ENCODE assay signal across 9 mouse cellular contexts in the genomic region with DNA sequence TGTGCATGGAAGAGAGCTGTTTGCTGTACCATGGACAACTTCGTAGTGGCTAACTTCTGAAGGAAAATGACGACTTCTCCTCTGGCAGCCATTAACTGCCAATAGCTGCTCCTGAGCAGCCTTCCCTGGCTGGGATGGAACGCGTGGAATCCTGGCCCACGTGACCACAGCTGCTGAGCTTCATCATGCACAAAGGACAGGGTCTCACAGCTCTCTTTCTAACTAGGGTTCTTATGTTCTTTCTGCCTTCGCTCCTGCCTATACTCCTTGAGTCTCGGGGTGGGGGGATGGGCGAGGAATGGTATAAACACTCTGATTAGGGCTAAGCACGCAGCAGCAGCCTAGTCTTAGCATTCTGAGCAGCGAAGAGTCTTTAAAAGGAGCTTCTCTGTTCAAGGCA. TPM values are rescaled to one million over a fixed set of nuclear protein-coding genes. Genes with fewer than 3 reads are reported as not detected.
DNase-seq lines count a peak whose midpoint lies in the region; ATAC-seq lines count a peak whose summit lies in the region.
"Had no signal": no experiment of that assay in that cellular context is flagged by ENCODE, and none has a peak within 500 bp of the region (broad histone marks: within the 10 kb centered on the region; RNA-seq: fewer than 3 reads in every experiment).

No protein-coding gene starts in this region.

- H3K36me3 ChIP-seq in heart, embryonic 14.5 days (ENCODE audit: control insufficient read depth, insufficient read depth, low read length): no peaks in the 10 kb centered on the region
- no peaks in the 10 kb centered on the region for H3K36me3 ChIP-seq in embryonic facial prominence, embryonic 12.5 days
- H3K36me3 ChIP-seq in neural tube, embryonic 13.5 days: no peaks in the 10 kb centered on the region

- no peaks in the 10 kb centered on the region for H3K9me3 ChIP-seq in heart, embryonic 14.5 days (ENCODE audit: control insufficient read depth, low read length)
- H3K9me3 ChIP-seq in embryonic facial prominence, embryonic 12.5 days: no peaks in the 10 kb centered on the region
- H3K9me3 ChIP-seq in neural tube, embryonic 13.5 days: 0 out of 2 replicates have a peak, but pooled peaks cover 6% of the 10 kb centered on the region

- peak overlapping the region in 1 of 2 experiments; percentile 58; a peak in 1 of 4 replicates for H3K27ac ChIP-seq in heart, embryonic 14.5 days (replicated peaks in 1 of 2; ENCODE audit: control insufficient read depth in 1 of 2, insufficient read depth in 1 of 2, low read depth in 2 of 2, low read length in 2 of 2)
- no peak overlapping the region for H3K27ac ChIP-seq in embryonic facial prominence, embryonic 12.5 days
- no peak overlapping the region for H3K27ac ChIP-seq in neural tube, embryonic 13.5 days (replicated peaks)

- no peaks in the 10 kb centered on the region for H3K27me3 ChIP-seq in heart, embryonic 14.5 days (ENCODE audit: control insufficient read depth, insufficient read depth, low read length)
- H3K27me3 ChIP-seq in embryonic facial prominence, embryonic 12.5 days: no peaks in the 10 kb centered on the region
- H3K27me3 ChIP-seq in neural tube, embryonic 13.5 days: no peaks in the 10 kb centered on the region
- H3K27me3 ChIP-seq: CH12.LX had no signal

- no peak overlapping the region for H3K4me3 ChIP-seq in heart, embryonic 14.5 days (ENCODE audit: control insufficient read depth in 1 of 2, insufficient read depth in 1 of 2, low read depth in 1 of 2, low read length in 2 of 2)
- H3K4me3 ChIP-seq in embryonic facial prominence, embryonic 12.5 days: no peak overlapping the region
- H3K4me3 ChIP-seq in neural tube, embryonic 13.5 days: no peak overlapping the region

- peak; percentile 66; the same call in 1 of the 2 replicates for ATAC-seq in heart, embryonic 14.5 days (ENCODE audit: insufficient number of reproducible peaks, insufficient read depth, low FRiP score, low read depth)
- ATAC-seq in embryonic facial prominence, embryonic 12.5 days (ENCODE audit: insufficient number of reproducible peaks, insufficient read depth, low FRiP score, low TSS enrichment): 0 out of 2 replicates have a peak, but pooled peaks have one; percentile 28
- ATAC-seq in neural tube, embryonic 13.5 days (ENCODE audit: low read depth): 0 out of 2 replicates have a peak, but pooled peaks have one; percentile 36

- peaks cover 5% of the 10 kb centered on the region in 2 experiments; a peak in 2 of 4 replicates for H3K4me1 ChIP-seq in heart, embryonic 14.5 days (ENCODE audit: control insufficient read depth in 2 of 2, insufficient read depth in 2 of 2, low read length in 2 of 2)
- peaks cover 4% of the 10 kb centered on the region; the same call in 1 of the 2 replicates for H3K4me1 ChIP-seq in embryonic facial prominence, embryonic 12.5 days
- H3K4me1 ChIP-seq in neural tube, embryonic 13.5 days (replicated peaks): peaks cover 13% of the 10 kb centered on the region

- H3K4me2 ChIP-seq in heart, embryonic 14.5 days (ENCODE audit: low read length): peak overlapping the region; percentile 16; the same call in 1 of the 2 replicates
- 0 out of 2 replicates have a peak overlapping the region, but pooled peaks have one; percentile 3 for H3K4me2 ChIP-seq in embryonic facial prominence, embryonic 12.5 days (replicated peaks)
- H3K4me2 ChIP-seq in neural tube, embryonic 13.5 days: no peak overlapping the region

- H3K9ac ChIP-seq in heart, embryonic 14.5 days (ENCODE audit: low read length): no peak overlapping the region
- H3K9ac ChIP-seq in embryonic facial prominence, embryonic 12.5 days: no peak overlapping the region
- no peak overlapping the region for H3K9ac ChIP-seq in neural tube, embryonic 13.5 days

- no peak for DNase-seq in heart, adult 18-20 months
- DNase-seq in kidney, postnatal 25 days: peak; percentile 57 to 63
- no peak for DNase-seq in cerebellum, postnatal 10 days
- DNase-seq in adrenal gland, postnatal 36 days: no peak
- no peak for DNase-seq in cerebellum, adult 9-11 months

- 18% methylated on average over 10 of the region's 10 CpGs for WGBS in heart, embryonic 14.5 days
- WGBS in embryonic facial prominence, embryonic 12.5 days: 39% methylated on average over 10 of the region's 10 CpGs
- WGBS in neural tube, embryonic 13.5 days: 51% methylated on average over 10 of the region's 10 CpGs

RNA-seq across cellular contexts. Expression of a gene that starts 2.0 kb away (rescaled TPM):
- polyA plus RNA-seq in heart, embryonic 14.5 days (2014; fragmentation: Nextera tagmentation; extraction: Ambion mirVana): 5.7 and 6.3 TPM in 2 replicates
- 10 to 100 TPM; 22.8 to 26.2 TPM for total RNA-seq in heart, adult 18-20 months (2021)
- 1.1 and 1.2 TPM in 2 replicates for polyA plus RNA-seq in embryonic facial prominence, embryonic 12.5 days (2016; fragmentation: Nextera tagmentation; extraction: Ambion mirVana)
- 8.1 and 8.2 TPM in 2 replicates for polyA plus RNA-seq in neural tube, embryonic 13.5 days (2015; fragmentation: Nextera tagmentation; extraction: Ambion mirVana)
- total RNA-seq in adrenal gland, postnatal 36 days (2021): 10 to 100 TPM in 1 of 2 experiments, 1 to 10 TPM in 1; 7.2 to 15.7 TPM
- total RNA-seq: CH12.LX had no signal

RNA-seq across cellular contexts. Expression of a gene that starts 20.8 kb away (rescaled TPM):
- polyA plus RNA-seq in heart, embryonic 14.5 days (2014; fragmentation: Nextera tagmentation; extraction: Ambion mirVana): 39.5 and 40.2 TPM in 2 replicates
- total RNA-seq in heart, adult 18-20 months (2021): 10 to 100 TPM; 43.8 to 46.3 TPM
- polyA plus RNA-seq in embryonic facial prominence, embryonic 12.5 days (2016; fragmentation: Nextera tagmentation; extraction: Ambion mirVana): 17.2 and 19.9 TPM in 2 replicates
- 30.0 and 32.2 TPM in 2 replicates for polyA plus RNA-seq in neural tube, embryonic 13.5 days (2015; fragmentation: Nextera tagmentation; extraction: Ambion mirVana)
- 10 to 100 TPM; 46.8 to 76.2 TPM for total RNA-seq in adrenal gland, postnatal 36 days (2021)

Comparison
In these comparisons a context has a peak if more than half of its experiments do, and no peak if none do; other contexts are left out.
1. DNase-seq: peak in kidney, postnatal 25 days (2 of 2); none in heart, adult 18-20 months (0 of 2), cerebellum, postnatal 10 days (0 of 2), adrenal gland, postnatal 36 days (0 of 2) and cerebellum, adult 9-11 months (single experiment).
2. Peak in every context shown above with its lines, with median percentiles within 50 percentile points of each other: ATAC-seq.